In genomic region chr11:117224804-117225203, GRCm38 (mm10) we compare ENCODE assay signal across 14 mouse cellular contexts. TPM values are rescaled to one million over a fixed set of nuclear protein-coding genes. Genes with fewer than 3 reads are reported as not detected.
DNase-seq lines count a peak whose midpoint lies in the region; ATAC-seq and TF ChIP-seq lines count a peak whose summit lies in the region.
"Had no signal": no experiment of that assay in that cellular context is flagged by ENCODE, and none has a peak within 500 bp of the region (broad histone marks: within the 10 kb centered on the region; RNA-seq: fewer than 3 reads in every experiment).

No protein-coding gene starts in this region.

- H3K27me3 ChIP-seq in kidney, adult 2 months (replicated peaks; ENCODE audit: control insufficient read depth, insufficient read depth, low read length) = no peaks in the 10 kb centered on the region
- H3K27me3 ChIP-seq in testis, adult 2 months (ENCODE audit: control insufficient read depth, insufficient read depth, low read length) = no peaks in the 10 kb centered on the region
- no peaks in the 10 kb centered on the region for H3K27me3 ChIP-seq in embryonic facial prominence, embryonic 15.5 days
- no peaks in the 10 kb centered on the region for H3K27me3 ChIP-seq in neural tube, embryonic 15.5 days (replicated peaks)

- no peak overlapping the region for H3K4me2 ChIP-seq in embryonic facial prominence, embryonic 15.5 days (replicated peaks)
- no peak overlapping the region for H3K4me2 ChIP-seq in neural tube, embryonic 15.5 days

- no peak for ATAC-seq in embryonic facial prominence, embryonic 15.5 days (ENCODE audit: insufficient number of reproducible peaks, low FRiP score, low TSS enrichment, low read depth)
- ATAC-seq in neural tube, embryonic 15.5 days (ENCODE audit: low FRiP score) = no peak

- no peak overlapping the region for H3K27ac ChIP-seq in kidney, adult 2 months (ENCODE audit: insufficient read depth, low read depth, low read length)
- H3K27ac ChIP-seq in testis, adult 2 months (ENCODE audit: control insufficient read depth, insufficient read depth, low read depth, low read length) = no peak overlapping the region
- H3K27ac ChIP-seq in embryonic facial prominence, embryonic 15.5 days (replicated peaks) = peak overlapping the region; percentile 39; the same call in 1 of the 2 replicates
- H3K27ac ChIP-seq in neural tube, embryonic 15.5 days (replicated peaks) = no peak overlapping the region
- H3K27ac ChIP-seq: macrophage had no signal

- peak; percentile 36 for TF ChIP-seq CTCF in kidney, adult 2 months (conservative IDR thresholded peaks at IDR 0.05; ENCODE audit: insufficient read depth, insufficient read length, low read depth, low read length)
- TF ChIP-seq CTCF in testis, adult 2 months (IDR thresholded peaks at IDR 0.05; ENCODE audit: control insufficient read depth, insufficient read depth, insufficient replicate concordance, low read depth, low read length) = peak; percentile 29; the same call in 1 of the 2 replicates

- TF ChIP-seq POLR2A in kidney, adult 2 months (IDR thresholded peaks at IDR 0.05; ENCODE audit: low read depth, low read length) = no peak
- TF ChIP-seq POLR2A in testis, adult 2 months (IDR thresholded peaks at IDR 0.05; ENCODE audit: control insufficient read depth, low read depth, low read length) = no peak

- 67% methylated on average over 4 of the region's 4 CpGs for WGBS in kidney, adult 2 months
- 47% methylated on average over 4 of the region's 4 CpGs for WGBS in embryonic facial prominence, embryonic 15.5 days
- 56% methylated on average over 4 of the region's 4 CpGs for WGBS in neural tube, embryonic 15.5 days

- no peak overlapping the region for H3K4me3 ChIP-seq in kidney, adult 2 months (ENCODE audit: insufficient read depth, low read depth, low read length)
- no peak overlapping the region for H3K4me3 ChIP-seq in testis, adult 2 months (ENCODE audit: control insufficient read depth, low read depth, low read length)
- no peak overlapping the region for H3K4me3 ChIP-seq in embryonic facial prominence, embryonic 15.5 days (replicated peaks)
- H3K4me3 ChIP-seq in neural tube, embryonic 15.5 days (replicated peaks) = no peak overlapping the region

- H3K36me3 ChIP-seq in kidney, adult 2 months (ENCODE audit: control insufficient read depth, insufficient read depth, low read length) = no peaks in the 10 kb centered on the region
- H3K36me3 ChIP-seq in testis, adult 2 months (ENCODE audit: control insufficient read depth, insufficient read depth, low read length) = no peaks in the 10 kb centered on the region
- no peaks in the 10 kb centered on the region for H3K36me3 ChIP-seq in embryonic facial prominence, embryonic 15.5 days
- no peaks in the 10 kb centered on the region for H3K36me3 ChIP-seq in neural tube, embryonic 15.5 days

- DNase-seq in kidney, adult 2 months = no peak
- no peak for DNase-seq in kidney, adult 18-20 months
- no peak for DNase-seq in testis, postnatal 10 days (ENCODE audit: low spot score)
- no peak for DNase-seq in urinary bladder, postnatal 36 days (ENCODE audit: low spot score in 2 of 2)
- no peak for DNase-seq in right cerebral cortex, postnatal 4 days
- DNase-seq: adrenal gland, adult 8-10 months; heart, adult 18-20 months; kidney, adult 9 months; left cerebral cortex, postnatal 4 days; thymus, postnatal 14 days had no signal

- H3K9ac ChIP-seq in embryonic facial prominence, embryonic 15.5 days = no peak overlapping the region
- no peak overlapping the region for H3K9ac ChIP-seq in neural tube, embryonic 15.5 days (replicated peaks)

- no peaks in the 10 kb centered on the region for H3K9me3 ChIP-seq in embryonic facial prominence, embryonic 15.5 days (replicated peaks)
- H3K9me3 ChIP-seq in neural tube, embryonic 15.5 days (replicated peaks) = no peaks in the 10 kb centered on the region

- H3K4me1 ChIP-seq in kidney, adult 2 months (ENCODE audit: control insufficient read depth, insufficient read depth, low read length) = no peaks in the 10 kb centered on the region
- H3K4me1 ChIP-seq in testis, adult 2 months (ENCODE audit: control insufficient read depth, insufficient read depth, low read length) = no peaks in the 10 kb centered on the region
- H3K4me1 ChIP-seq in embryonic facial prominence, embryonic 15.5 days = peaks cover 39% of the 10 kb centered on the region
- H3K4me1 ChIP-seq in neural tube, embryonic 15.5 days = no peaks in the 10 kb centered on the region

RNA-seq across cellular contexts. Expression of gene Sept9, which starts 25.3 kb away (rescaled TPM):
- polyA plus RNA-seq in kidney, adult 2 months (2012; rRNA removed) = 22.2 and 25.9 TPM in 2 replicates
- polyA plus RNA-seq in testis, adult 2 months (2012; rRNA removed) = 11.7 and 12.2 TPM in 2 replicates
- 150 and 157 TPM in 2 replicates for polyA plus RNA-seq in embryonic facial prominence, embryonic 15.5 days (2015; fragmentation: Nextera tagmentation; extraction: Ambion mirVana)
- polyA plus RNA-seq in neural tube, embryonic 15.5 days (2015; fragmentation: Nextera tagmentation; extraction: Ambion mirVana) = 92.2 and 119 TPM in 2 replicates
